Mouse (Mus musculus) bone marrow macrophage, adult 2 months (primary cell): ENCODE results near the gene Hist1h4j.
"Not testable (repeated sequence)": the region's sequence is repeated elsewhere in the genome, so short reads cannot be mapped to it uniquely, and the experiment has no call there.

Experiments used
- CTCF ChIP-seq: IDR thresholded peaks from 2 replicates; pipeline ENCODE4 v1.5.1; 2012; ENCODE audit warnings: low read depth, mild to moderate bottlenecking, low read length, moderate library complexity
- POLR2A ChIP-seq: IDR thresholded peaks from 2 replicates; pipeline ENCODE4 v1.6.1; 2012; ENCODE audit warnings: mild to moderate bottlenecking, low read depth, low read length, borderline replicate concordance

DNA sequence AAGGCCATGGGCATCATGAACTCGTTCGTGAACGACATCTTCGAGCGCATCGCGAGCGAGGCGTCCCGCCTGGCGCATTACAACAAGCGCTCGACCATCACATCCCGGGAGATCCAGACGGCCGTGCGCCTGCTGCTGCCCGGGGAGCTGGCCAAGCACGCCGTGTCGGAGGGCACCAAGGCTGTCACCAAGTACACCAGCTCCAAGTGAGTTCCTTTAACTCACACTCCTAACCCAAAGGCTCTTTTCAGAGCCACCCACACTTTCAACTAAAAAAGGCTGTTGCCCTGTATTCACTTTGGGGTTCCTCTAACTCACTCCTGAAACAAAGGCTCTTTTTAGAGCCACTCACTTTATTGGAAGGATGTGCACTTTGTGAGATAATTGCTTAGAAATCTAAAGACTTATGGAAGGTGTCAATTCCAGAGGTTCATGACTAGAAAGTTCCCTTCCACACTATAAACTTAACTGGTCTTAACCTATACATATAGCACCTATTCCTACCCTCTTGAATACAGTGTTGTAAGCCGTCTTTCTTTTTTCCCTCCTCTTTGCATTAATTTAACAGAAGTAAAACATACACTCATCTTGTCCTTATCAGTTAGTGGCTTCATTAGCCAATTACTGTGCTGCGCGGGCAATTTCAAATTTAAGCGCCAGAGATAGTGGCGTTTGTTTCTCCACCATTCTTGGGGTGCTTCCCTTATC is 19.6 kb downstream of the Hist1h4j start:
- not testable (repeated sequence) for TF ChIP-seq POLR2A, CTCF
